Mouse (Mus musculus) adrenal gland, adult 18-20 months (tissue): ENCODE measurements around the gene Vps54. TPM values are rescaled to one million over a fixed set of nuclear protein-coding genes. Genes with fewer than 3 reads are reported as not detected.
"Not testable (repeated sequence)": the region's sequence is repeated elsewhere in the genome, so short reads cannot be mapped to it uniquely, and the experiment has no call there.

Experiments
- DNase-seq, 2 experiments: peaks; one replicate each; pipeline ENCODE4 v3.0.0; 2021 to 2022; ENCODE audit warnings: low spot score in 2 of 2
- total RNA-seq, 2 experiments: library from RNA; stranded (reverse); gene quantifications; 1 replicate in 1 of 2; 2 replicates in 1 of 2; pipeline ENCODE4 v1.2.3; 2021

Vps54 gene
- total RNA-seq, 2 experiments from 2014 or later, result 31.3 to 33.8 TPM

- DNase-seq, result no peak
Measured at GRCm38 (mm10) chr11:21239763-21240509, 855 bp downstream of the Vps54 start.

DNA sequence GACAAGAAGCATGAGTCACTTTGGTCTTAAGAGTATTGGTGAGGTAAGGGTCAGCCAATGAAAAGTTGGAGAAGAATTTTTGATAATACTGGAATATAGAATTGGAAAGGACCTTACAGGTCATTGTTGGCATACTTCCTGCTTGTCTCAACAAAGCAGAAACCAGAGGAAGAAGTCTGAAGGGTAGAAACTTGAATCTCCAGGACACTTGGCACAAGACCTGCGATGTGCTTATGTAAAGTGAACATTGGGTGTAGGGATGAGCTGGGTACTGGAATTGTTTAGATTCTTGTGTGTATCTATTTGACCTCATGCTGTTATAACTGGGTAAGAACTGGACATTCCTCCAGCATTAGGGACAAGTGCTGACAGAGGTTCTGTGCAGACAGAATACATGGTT lies 2.3 kb downstream of the Vps54 start:
- no peak for DNase-seq

DNA sequence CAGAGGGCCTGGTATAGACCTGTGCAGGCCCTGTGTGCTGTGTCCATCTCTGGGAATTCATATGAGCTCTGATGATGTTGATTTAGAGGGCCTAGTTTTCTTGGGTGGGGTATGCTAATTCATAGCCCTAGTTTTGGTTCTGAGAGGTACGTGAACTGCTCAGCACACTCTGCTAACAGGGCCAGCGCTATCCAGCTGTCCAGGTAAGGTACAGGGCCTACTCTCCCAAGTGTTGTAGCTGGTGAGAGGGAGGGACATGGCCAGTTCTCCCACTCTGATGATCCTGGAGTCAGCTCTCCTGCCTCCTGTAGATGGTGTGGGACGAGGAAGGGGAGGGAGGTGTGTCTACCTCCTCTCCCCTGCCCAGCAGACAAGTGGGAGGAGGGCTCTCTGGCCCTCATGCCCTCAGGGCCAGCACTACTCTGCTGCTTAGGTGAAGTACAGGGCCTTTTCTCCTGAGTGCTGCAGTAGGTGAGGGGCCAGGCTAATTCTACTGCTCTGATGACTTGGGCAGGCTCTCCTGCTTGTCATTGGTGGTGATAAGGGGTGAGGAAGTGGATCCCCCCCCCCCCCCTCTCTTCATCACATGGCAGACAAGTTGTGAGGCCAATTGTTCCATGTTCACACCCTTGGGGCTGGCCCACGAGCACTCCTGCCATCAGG lies 8.3 kb downstream of the Vps54 start:
- DNase-seq, result no peak

DNA sequence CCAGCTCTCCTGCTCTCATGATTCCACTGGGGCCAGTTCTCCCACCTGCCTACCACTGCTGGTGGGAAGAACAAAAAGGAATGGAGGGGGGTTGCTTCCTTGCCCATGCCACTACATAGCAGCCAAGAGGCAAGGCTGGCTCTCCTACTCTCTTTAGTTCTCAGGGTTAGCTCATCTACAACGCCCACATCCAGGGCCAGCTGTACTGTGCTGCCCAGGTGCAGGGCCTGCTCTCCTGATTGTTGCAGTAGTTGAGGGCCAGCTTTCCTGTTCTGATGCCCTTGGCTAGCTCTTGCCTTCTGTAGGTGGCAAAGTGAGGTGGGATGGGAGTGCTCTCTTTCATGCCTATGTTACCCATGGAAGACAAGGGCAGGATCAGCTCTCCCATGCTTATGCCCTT lies 8.9 kb downstream of the Vps54 start:
- DNase-seq, result no peak

- no peak for DNase-seq
Measured at GRCm38 (mm10) chr11:21250366-21250765, 11.3 kb downstream of the Vps54 start.

GRCm38 (mm10) chr11:21258611-21259010 lies 19.5 kb downstream of the Vps54 start:
- not testable (repeated sequence) for DNase-seq

DNA sequence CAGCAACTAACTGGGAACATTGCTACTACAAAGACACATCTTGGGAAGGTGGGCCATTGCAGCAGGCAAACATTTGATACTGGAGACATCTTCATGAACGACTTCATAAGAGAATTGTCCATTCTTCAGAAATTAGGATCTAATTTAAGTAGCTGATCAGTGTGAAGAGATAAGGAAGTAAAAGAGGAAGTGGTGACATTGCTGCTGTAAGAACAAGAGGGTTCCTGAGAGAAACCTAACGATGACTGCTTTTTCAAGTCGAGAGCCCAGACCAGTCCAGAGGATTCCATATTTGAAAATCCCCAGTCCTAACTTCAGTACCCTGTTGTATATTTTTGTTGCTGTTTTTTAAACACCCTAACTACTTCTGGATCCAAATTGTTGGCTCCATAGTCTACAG lies 26.3 kb downstream of the Vps54 start:
- no peak for DNase-seq

DNA sequence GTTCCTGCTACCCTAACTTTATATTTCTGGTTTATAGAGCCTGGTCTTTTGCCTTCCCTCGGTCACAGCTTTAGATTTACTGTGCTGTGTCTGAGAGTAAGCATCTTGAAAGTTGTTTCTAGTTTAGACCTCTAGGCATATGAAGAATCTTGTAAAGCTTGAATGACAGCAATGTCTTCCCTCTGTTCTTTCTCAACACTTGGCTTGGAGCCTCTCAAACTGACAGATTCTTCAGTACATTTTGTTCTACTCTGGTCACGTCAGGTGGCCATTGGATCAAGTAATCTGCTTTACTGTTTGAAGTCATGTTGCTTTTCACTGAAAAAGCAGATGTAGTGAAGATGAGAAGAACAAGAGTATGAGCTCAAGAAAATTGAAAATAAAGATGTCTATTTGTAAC lies 37.1 kb downstream of the Vps54 start:
- no peak for DNase-seq

DNA sequence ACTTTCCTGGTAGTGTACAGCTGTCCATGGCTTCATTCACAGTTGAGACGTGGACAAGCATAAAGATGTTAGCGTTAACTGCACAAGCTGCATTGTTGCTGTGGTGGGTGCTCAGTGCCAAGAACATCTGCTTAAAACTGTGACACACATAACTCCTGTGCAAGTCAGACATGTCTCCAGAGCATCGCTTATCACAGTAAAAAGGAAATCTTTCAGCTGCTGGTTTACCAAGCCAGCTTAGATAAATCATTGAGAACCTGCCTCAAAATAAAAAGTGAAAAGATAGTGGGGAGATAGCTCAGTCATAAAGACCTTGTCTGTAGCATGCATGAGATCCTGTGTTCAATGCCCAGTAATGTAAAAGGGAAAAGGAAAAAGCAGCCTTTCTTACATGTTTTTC lies 47.3 kb downstream of the Vps54 start:
- no peak for DNase-seq

DNA sequence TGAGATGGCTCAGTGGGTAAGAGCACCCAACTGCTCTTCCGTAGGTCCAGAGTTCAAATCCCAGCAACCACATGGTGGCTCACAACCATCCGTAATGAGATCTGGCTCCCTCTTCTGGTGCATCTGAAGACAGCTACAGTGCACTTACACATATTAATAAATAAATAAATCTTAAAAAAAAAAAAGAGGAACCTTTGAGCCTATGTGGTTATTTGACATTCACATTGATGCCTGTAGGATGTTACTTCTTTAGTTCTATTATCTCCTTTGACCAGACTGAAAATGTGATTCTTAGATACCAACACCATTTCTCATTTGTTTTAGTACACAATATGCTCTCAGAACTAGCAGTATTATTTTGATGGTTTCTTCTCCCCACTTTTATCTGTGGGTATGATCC lies 49.1 kb downstream of the Vps54 start:
- DNase-seq, result not testable (repeated sequence)

DNA sequence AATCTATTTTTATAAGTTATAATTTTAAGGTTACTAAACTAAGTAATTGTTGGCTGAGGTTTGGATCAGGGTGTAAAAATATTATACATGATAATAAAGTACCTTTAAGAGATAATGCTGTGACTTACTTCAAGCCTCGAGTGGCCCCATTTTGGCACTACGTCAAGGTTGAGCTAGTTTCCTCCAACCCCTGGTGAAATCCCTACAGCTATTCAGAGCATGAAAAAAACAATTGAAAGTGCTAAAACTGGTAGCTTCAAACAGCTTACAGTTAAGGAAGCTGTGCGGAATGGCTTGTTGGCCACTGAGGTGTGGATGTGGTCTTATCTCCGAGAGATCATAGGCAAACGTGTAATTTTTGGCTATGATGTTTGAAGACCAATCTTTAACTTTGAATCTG lies 56.4 kb downstream of the Vps54 start:
- DNase-seq, result no peak

- no peak for DNase-seq
Measured at GRCm38 (mm10) chr11:21303619-21304018, 64.5 kb downstream of the Vps54 start.

- no peak for DNase-seq
Measured at GRCm38 (mm10) chr11:21307078-21307668, 68.1 kb downstream of the Vps54 start.

DNA sequence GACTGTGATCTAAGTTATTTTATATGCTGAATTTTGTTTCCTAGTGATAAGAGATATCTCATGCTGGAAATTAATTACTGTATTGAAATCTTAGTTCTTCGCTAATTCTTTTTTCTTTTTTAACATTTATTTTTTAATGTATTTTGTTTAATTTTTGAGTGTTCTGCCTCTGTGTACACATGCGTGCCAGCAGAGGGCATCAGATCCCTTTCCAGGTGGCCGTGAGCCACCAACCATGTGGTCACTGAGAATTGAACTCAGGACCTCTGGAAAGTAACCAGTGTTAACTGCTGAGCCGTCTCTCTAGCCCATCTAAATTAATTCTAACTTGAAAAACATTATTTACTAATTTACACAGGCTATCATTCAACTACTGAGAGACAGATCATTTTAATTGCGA lies 69.0 kb downstream of the Vps54 start:
- DNase-seq, result no peak

DNA sequence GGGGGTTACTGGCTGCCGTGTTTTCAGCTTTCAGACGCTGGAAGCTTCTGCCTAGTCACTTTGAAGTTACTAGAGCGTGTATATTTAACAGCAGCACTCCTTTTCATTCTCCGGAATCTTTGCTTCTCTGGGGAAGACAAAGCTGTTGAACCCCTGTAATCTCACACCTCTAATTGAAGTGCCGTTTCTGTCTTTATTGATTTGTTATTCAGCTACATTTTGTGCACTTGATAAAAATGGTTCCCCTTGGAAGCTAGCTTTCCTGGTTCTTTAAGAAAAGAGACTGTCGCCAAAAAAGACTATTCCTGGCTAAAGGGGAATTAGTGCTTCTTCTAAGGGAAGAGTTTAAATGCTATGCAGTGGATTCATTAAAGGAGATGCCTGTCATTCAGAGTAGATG lies 70.4 kb downstream of the Vps54 start:
- no peak for DNase-seq

GRCm38 (mm10) chr11:21313922-21314657 lies 75.0 kb downstream of the Vps54 start:
- DNase-seq, result no peak

DNA sequence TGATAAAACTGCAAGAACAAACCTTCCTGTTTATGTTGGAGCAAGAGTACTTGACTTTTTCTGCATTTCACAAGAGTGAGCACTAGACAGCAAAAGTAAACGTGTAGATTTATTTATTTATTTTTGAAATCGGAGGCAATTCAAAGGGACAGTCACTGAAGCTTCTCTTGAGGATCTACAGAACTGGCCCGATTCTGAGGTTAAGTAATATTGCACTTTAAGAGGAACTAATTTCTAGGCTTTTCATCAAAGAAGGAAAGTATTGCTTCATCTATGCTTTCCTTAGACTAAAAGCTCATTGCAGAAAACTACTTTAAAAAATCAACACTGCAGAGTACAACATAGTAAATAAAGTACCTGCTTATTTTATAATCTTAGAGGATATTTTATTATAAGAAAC lies 82.5 kb downstream of the Vps54 start:
- no peak for DNase-seq

DNA sequence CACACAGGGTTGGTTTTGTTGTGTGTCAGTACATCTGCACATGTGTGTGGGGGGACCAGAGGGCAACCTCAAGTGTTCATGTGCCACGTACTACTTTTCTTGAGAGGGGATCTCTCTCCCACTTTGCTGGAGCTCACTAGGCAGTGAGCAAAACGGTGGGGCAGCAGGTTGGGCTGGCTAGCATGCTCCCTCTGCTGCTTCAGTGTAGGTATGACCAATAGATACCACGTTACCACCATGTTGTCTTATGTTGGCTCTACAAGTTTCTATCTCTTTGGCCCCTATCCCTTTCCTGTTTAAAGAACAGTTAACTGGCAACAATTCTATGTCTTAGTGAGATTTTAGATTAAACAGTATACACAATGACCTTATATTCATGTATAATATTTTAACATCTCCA lies 83.3 kb downstream of the Vps54 start:
- no peak for DNase-seq

GRCm38 (mm10) chr11:21325781-21326180 lies 86.7 kb downstream of the Vps54 start:
- DNase-seq, result no peak

DNA sequence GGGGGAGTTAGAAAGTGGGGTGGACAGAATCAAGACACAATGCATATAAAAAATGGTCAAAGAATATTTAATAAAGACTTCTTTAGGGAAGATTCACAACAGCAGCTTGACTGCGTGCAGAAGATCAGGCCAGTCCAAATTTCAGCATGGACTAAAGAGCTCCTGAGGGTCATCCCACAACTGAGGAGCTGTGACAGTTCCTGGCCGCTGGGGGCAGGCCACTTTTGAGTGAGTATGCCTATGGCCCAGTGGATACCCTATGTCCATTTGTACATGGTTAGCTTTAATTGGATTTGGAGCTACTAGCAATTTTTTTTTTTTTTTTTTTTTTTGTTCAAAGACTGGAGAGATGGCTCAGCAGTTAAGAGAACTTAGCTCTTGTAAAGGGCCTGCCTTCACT lies 87.7 kb downstream of the Vps54 start:
- DNase-seq, result no peak

DNA sequence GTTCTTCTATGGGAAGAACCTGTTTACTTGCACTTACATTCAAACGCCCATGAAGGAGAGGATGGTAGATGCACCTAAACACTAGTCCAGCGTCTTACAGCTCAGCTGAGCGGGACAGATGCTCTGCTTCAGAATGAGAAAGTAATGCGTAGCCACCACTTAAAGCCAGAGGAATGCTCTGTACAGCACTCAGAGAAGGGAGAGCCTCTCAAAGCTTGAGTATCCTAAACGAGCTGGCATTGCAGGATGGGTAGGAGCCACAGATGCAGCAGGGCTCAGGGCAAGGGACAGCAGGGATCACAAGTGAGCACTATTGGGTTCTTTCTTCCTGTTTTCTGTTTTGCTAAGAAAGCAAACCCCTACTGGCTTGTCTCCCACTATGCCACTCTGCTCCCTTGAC lies 88.4 kb downstream of the Vps54 start:
- no peak for DNase-seq

GRCm38 (mm10) chr11:21328141-21328540 lies 89.1 kb downstream of the Vps54 start:
- DNase-seq, result no peak
